Mouse (Mus musculus) embryonic fibroblast, embryonic 13.5 days (primary cell): ENCODE measurements at regions not wholly inside any gene's neighbourhood (a gene's known extent, or its start where the extent isn't known, plus 50 kb on each side); places are given as distances from the start of the nearest gene placed in this dataset.

ENCODE experiments used
- H3K27ac ChIP-seq: 2 replicates; pipeline ENCODE4 v1.5.1; 2012; ENCODE audit warnings: low read length, control low read depth, inconsistent platforms; ENCODE audit not compliant: insufficient read depth
- H3K4me1 ChIP-seq: 2 replicates; pipeline ENCODE4 v1.6.1; 2011; ENCODE audit warnings: low read length; ENCODE audit not compliant: control insufficient read depth, insufficient read depth
- H3K4me3 ChIP-seq: 2 replicates; pipeline ENCODE4 v1.5.1; 2011; ENCODE audit warnings: mild to moderate bottlenecking, control low read depth, low read length; ENCODE audit not compliant: insufficient read depth
- CTCF ChIP-seq: IDR thresholded peaks from 2 replicates; pipeline ENCODE4 v1.5.1; 2011; ENCODE audit warnings: mild to moderate bottlenecking, control low read depth, low read length, moderate library complexity, borderline replicate concordance; ENCODE audit not compliant: insufficient read depth
- POLR2A ChIP-seq: IDR thresholded peaks from 2 replicates; pipeline ENCODE4 v1.6.1; 2011; ENCODE audit warnings: low read depth, mild to moderate bottlenecking, control low read depth, low read length, moderate library complexity

- Histone ChIP-seq H3K4me3 (no peak overlapping the region), H3K4me1 (no peaks in the 10 kb centered on the region), H3K27ac (no peak overlapping the region)
- TF ChIP-seq POLR2A (no peak), CTCF (no peak)
These were observed 54.9 kb upstream of the Zfp64 start for GRCm38 (mm10) chr2:169010271-169010670.

GRCm38 (mm10) chr2:169008756-169009155 lies 53.4 kb upstream of the Zfp64 start:
- no peak overlapping the region for H3K27ac ChIP-seq
- TF ChIP-seq POLR2A (0 out of 2 replicates have a peak, but pooled peaks have one; percentile 28), CTCF (no peak)
- no peaks in the 10 kb centered on the region for H3K4me1 ChIP-seq
- H3K4me3 ChIP-seq: no peak overlapping the region

- no peaks in the 10 kb centered on the region for H3K4me1 ChIP-seq
- no peak overlapping the region for H3K4me3 ChIP-seq
- no peak overlapping the region for H3K27ac ChIP-seq
- TF ChIP-seq POLR2A (no peak), CTCF (no peak)
These were observed 52.9 kb upstream of the Zfp64 start for GRCm38 (mm10) chr2:169008333-169008732.

- TF ChIP-seq CTCF (no peak), POLR2A (no peak)
- no peaks in the 10 kb centered on the region for H3K4me1 ChIP-seq
- H3K4me3 ChIP-seq: no peak overlapping the region
- no peak overlapping the region for H3K27ac ChIP-seq
These were observed 51.2 kb upstream of the Zfp64 start for GRCm38 (mm10) chr2:169006549-169006948.

GRCm38 (mm10) chr2:169005810-169006209 lies 50.4 kb upstream of the Zfp64 start:
- H3K27ac ChIP-seq: no peak overlapping the region
- TF ChIP-seq POLR2A: no peak
- TF ChIP-seq CTCF: no peak
- H3K4me3 ChIP-seq: no peak overlapping the region
- no peaks in the 10 kb centered on the region for H3K4me1 ChIP-seq
